In the genomic region with DNA sequence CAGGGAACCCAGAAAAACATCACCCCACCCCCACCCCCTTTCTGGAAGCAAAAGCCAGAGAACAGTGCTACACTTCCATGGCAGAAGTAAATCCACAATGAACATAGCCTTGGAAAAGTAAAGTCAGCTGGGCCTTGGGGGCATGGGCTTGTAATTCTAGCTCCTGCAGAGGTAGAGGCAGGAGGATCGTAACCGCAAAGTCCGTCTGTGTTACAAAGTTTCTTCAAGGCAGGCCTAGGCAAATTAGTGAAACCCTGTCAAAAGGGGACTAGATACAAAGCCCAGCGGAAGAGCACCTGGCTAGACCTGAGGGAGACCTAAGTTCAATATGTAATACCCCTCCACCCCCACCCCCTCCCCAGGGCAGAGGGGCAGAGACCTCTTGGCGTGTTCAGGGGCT, we compare ENCODE assay signal across 19 mouse cellular contexts.
DNase-seq lines count a peak whose midpoint lies in the region; ATAC-seq and TF ChIP-seq lines count a peak whose summit lies in the region.
"Had no signal": no experiment of that assay in that cellular context is flagged by ENCODE, and none has a peak within 500 bp of the region (broad histone marks: within the 10 kb centered on the region; RNA-seq: fewer than 3 reads in every experiment).

No protein-coding gene starts in this region.

- no peak overlapping the region for H3K4me2 ChIP-seq in forebrain, embryonic 13.5 days
- H3K4me2 ChIP-seq in forebrain, embryonic 16.5 days (ENCODE audit: low read length), result no peak overlapping the region
- H3K4me2 ChIP-seq in midbrain, embryonic 12.5 days (replicated peaks), result no peak overlapping the region
- H3K4me2 ChIP-seq in midbrain, embryonic 15.5 days, result no peak overlapping the region
- H3K4me2 ChIP-seq in embryonic facial prominence, embryonic 12.5 days (replicated peaks), result no peak overlapping the region
- no peak overlapping the region for H3K4me2 ChIP-seq in limb, embryonic 12.5 days
- no peak overlapping the region for H3K4me2 ChIP-seq in kidney, embryonic 14.5 days (replicated peaks; ENCODE audit: low read depth, low read length)
- H3K4me2 ChIP-seq: liver, embryonic 15.5 days; stomach, embryonic 15.5 days had no signal

- H3K27ac ChIP-seq in forebrain, embryonic 13.5 days, result peak overlapping the region; percentile 86
- H3K27ac ChIP-seq in forebrain, embryonic 16.5 days (ENCODE audit: low read length), result no peak overlapping the region
- peak overlapping the region; percentile 25; the same call in 1 of the 2 replicates for H3K27ac ChIP-seq in midbrain, embryonic 12.5 days (replicated peaks)
- no peak overlapping the region for H3K27ac ChIP-seq in midbrain, embryonic 15.5 days
- H3K27ac ChIP-seq in embryonic facial prominence, embryonic 12.5 days, result peak overlapping the region; percentile 73
- peak overlapping the region; percentile 13; the same call in 1 of the 2 replicates for H3K27ac ChIP-seq in limb, embryonic 12.5 days
- no peak overlapping the region for H3K27ac ChIP-seq in kidney, embryonic 14.5 days (ENCODE audit: low read depth, low read length)
- H3K27ac ChIP-seq: liver, embryonic 15.5 days; stomach, embryonic 15.5 days had no signal

- no peaks in the 10 kb centered on the region for H3K9me3 ChIP-seq in forebrain, embryonic 13.5 days (replicated peaks)
- no peaks in the 10 kb centered on the region for H3K9me3 ChIP-seq in forebrain, embryonic 16.5 days (ENCODE audit: control insufficient read depth, low read length)
- no peaks in the 10 kb centered on the region for H3K9me3 ChIP-seq in midbrain, embryonic 12.5 days
- no peaks in the 10 kb centered on the region for H3K9me3 ChIP-seq in midbrain, embryonic 15.5 days
- no peaks in the 10 kb centered on the region for H3K9me3 ChIP-seq in embryonic facial prominence, embryonic 12.5 days
- no peaks in the 10 kb centered on the region for H3K9me3 ChIP-seq in limb, embryonic 12.5 days
- H3K9me3 ChIP-seq in kidney, embryonic 14.5 days (ENCODE audit: control insufficient read depth, low read length), result no peaks in the 10 kb centered on the region
- H3K9me3 ChIP-seq: liver, embryonic 15.5 days; megakaryocyte, embryonic 14.5 days; stomach, embryonic 15.5 days had no signal

- H3K4me3 ChIP-seq in forebrain, embryonic 13.5 days, result no peak overlapping the region
- no peak overlapping the region for H3K4me3 ChIP-seq in forebrain, embryonic 16.5 days (replicated peaks; ENCODE audit: low read length)
- H3K4me3 ChIP-seq in midbrain, embryonic 12.5 days, result no peak overlapping the region
- no peak overlapping the region for H3K4me3 ChIP-seq in midbrain, embryonic 15.5 days
- no peak overlapping the region for H3K4me3 ChIP-seq in embryonic facial prominence, embryonic 12.5 days
- H3K4me3 ChIP-seq in limb, embryonic 12.5 days (replicated peaks), result no peak overlapping the region
- H3K4me3 ChIP-seq in kidney, embryonic 14.5 days (ENCODE audit: low read length), result no peak overlapping the region
- no peak overlapping the region for H3K4me3 ChIP-seq in lung, adult 2 months (replicated peaks; ENCODE audit: extremely low read depth, low read depth, low read length)
- H3K4me3 ChIP-seq: liver, embryonic 15.5 days; megakaryocyte, embryonic 14.5 days; stomach, embryonic 15.5 days had no signal

- H3K27me3 ChIP-seq in forebrain, embryonic 13.5 days, result no peaks in the 10 kb centered on the region
- H3K27me3 ChIP-seq in forebrain, embryonic 16.5 days (replicated peaks; ENCODE audit: control insufficient read depth, insufficient read depth, low read length), result no peaks in the 10 kb centered on the region
- H3K27me3 ChIP-seq in midbrain, embryonic 12.5 days, result no peaks in the 10 kb centered on the region
- no peaks in the 10 kb centered on the region for H3K27me3 ChIP-seq in midbrain, embryonic 15.5 days (replicated peaks)
- H3K27me3 ChIP-seq in embryonic facial prominence, embryonic 12.5 days, result no peaks in the 10 kb centered on the region
- H3K27me3 ChIP-seq in limb, embryonic 12.5 days, result no peaks in the 10 kb centered on the region
- no peaks in the 10 kb centered on the region for H3K27me3 ChIP-seq in kidney, embryonic 14.5 days (ENCODE audit: control insufficient read depth, insufficient read depth, low read length)
- H3K27me3 ChIP-seq: liver, embryonic 15.5 days; megakaryocyte, embryonic 14.5 days; Patski; stomach, embryonic 15.5 days had no signal

- H3K36me3 ChIP-seq in forebrain, embryonic 13.5 days (ENCODE audit: poor library complexity, severe bottlenecking), result no peaks in the 10 kb centered on the region
- no peaks in the 10 kb centered on the region for H3K36me3 ChIP-seq in forebrain, embryonic 16.5 days (ENCODE audit: control insufficient read depth, insufficient read depth)
- H3K36me3 ChIP-seq in midbrain, embryonic 12.5 days, result no peaks in the 10 kb centered on the region
- H3K36me3 ChIP-seq in midbrain, embryonic 15.5 days (replicated peaks), result no peaks in the 10 kb centered on the region
- 0 out of 2 replicates have a peak, but pooled peaks cover 3% of the 10 kb centered on the region for H3K36me3 ChIP-seq in embryonic facial prominence, embryonic 12.5 days
- H3K36me3 ChIP-seq in limb, embryonic 12.5 days, result no peaks in the 10 kb centered on the region
- H3K36me3 ChIP-seq in kidney, embryonic 14.5 days (ENCODE audit: control insufficient read depth, insufficient read depth, low read length), result no peaks in the 10 kb centered on the region
- H3K36me3 ChIP-seq: liver, embryonic 15.5 days; stomach, embryonic 15.5 days had no signal

- no peak for DNase-seq in lung, adult 2 months
- DNase-seq: adrenal gland, postnatal 14 days; embryo, embryonic 11 days; heart, postnatal 4 days; lung, postnatal 14 days; thymus, postnatal 14 days had no signal

- H3K9ac ChIP-seq in forebrain, embryonic 13.5 days, result no peak overlapping the region
- H3K9ac ChIP-seq in forebrain, embryonic 16.5 days (replicated peaks; ENCODE audit: low read depth, low read length), result no peak overlapping the region
- H3K9ac ChIP-seq in midbrain, embryonic 12.5 days (replicated peaks), result no peak overlapping the region
- no peak overlapping the region for H3K9ac ChIP-seq in midbrain, embryonic 15.5 days
- H3K9ac ChIP-seq in embryonic facial prominence, embryonic 12.5 days, result no peak overlapping the region
- H3K9ac ChIP-seq in limb, embryonic 12.5 days (replicated peaks), result no peak overlapping the region
- H3K9ac ChIP-seq in kidney, embryonic 14.5 days (ENCODE audit: low read depth, low read length), result no peak overlapping the region
- H3K9ac ChIP-seq: liver, embryonic 15.5 days; stomach, embryonic 15.5 days had no signal

- ATAC-seq in forebrain, embryonic 13.5 days, result no peak
- no peak for ATAC-seq in forebrain, embryonic 16.5 days
- ATAC-seq in midbrain, embryonic 12.5 days (ENCODE audit: low FRiP score, low read depth), result no peak
- no peak for ATAC-seq in midbrain, embryonic 15.5 days (replicated peaks)
- no peak for ATAC-seq in embryonic facial prominence, embryonic 12.5 days (ENCODE audit: insufficient number of reproducible peaks, insufficient read depth, low FRiP score, low TSS enrichment)
- ATAC-seq in limb, embryonic 12.5 days (ENCODE audit: insufficient number of reproducible peaks, insufficient read depth, low FRiP score, low TSS enrichment, low read depth), result no peak
- no peak for ATAC-seq in kidney, embryonic 14.5 days (ENCODE audit: low FRiP score, low TSS enrichment)
- ATAC-seq: activated CD4-positive, CD25-positive, alpha-beta regulatory T cell, adult 4 months; intestine, embryonic 16.5 days; Patski had no signal

- no peak for TF ChIP-seq CTCF in lung, adult 2 months (IDR thresholded peaks at IDR 0.05; ENCODE audit: insufficient read depth, low read length)

- 83% methylated on average over 5 of the region's 5 CpGs for WGBS in forebrain, embryonic 13.5 days
- WGBS in forebrain, embryonic 16.5 days, result 73% methylated on average over 5 of the region's 5 CpGs
- 65% methylated on average over 5 of the region's 5 CpGs for WGBS in midbrain, embryonic 12.5 days
- 73% methylated on average over 5 of the region's 5 CpGs for WGBS in midbrain, embryonic 15.5 days
- 30% methylated on average over 5 of the region's 5 CpGs for WGBS in embryonic facial prominence, embryonic 12.5 days
- 39% methylated on average over 5 of the region's 5 CpGs for WGBS in limb, embryonic 12.5 days
- 70% methylated on average over 5 of the region's 5 CpGs for WGBS in kidney, embryonic 14.5 days
- WGBS in lung, adult 2 months, result 90% methylated on average over 5 of the region's 5 CpGs

- TF ChIP-seq POLR2A in lung, adult 2 months (IDR thresholded peaks at IDR 0.05; ENCODE audit: borderline replicate concordance, extremely low read depth, low read depth, low read length), result no peak

- H3K4me1 ChIP-seq in forebrain, embryonic 13.5 days, result peaks cover 77% of the 10 kb centered on the region
- H3K4me1 ChIP-seq in forebrain, embryonic 16.5 days (replicated peaks; ENCODE audit: control insufficient read depth, insufficient read depth, low read length), result peaks cover 57% of the 10 kb centered on the region
- H3K4me1 ChIP-seq in midbrain, embryonic 12.5 days, result peaks cover 68% of the 10 kb centered on the region
- H3K4me1 ChIP-seq in midbrain, embryonic 15.5 days, result peaks cover 56% of the 10 kb centered on the region
- H3K4me1 ChIP-seq in embryonic facial prominence, embryonic 12.5 days, result peaks cover 58% of the 10 kb centered on the region
- H3K4me1 ChIP-seq in limb, embryonic 12.5 days (replicated peaks), result peaks cover 56% of the 10 kb centered on the region
- peaks cover 20% of the 10 kb centered on the region; the same call in 1 of the 2 replicates for H3K4me1 ChIP-seq in kidney, embryonic 14.5 days (ENCODE audit: control insufficient read depth, insufficient read depth, low read length)
- H3K4me1 ChIP-seq in lung, adult 2 months (ENCODE audit: control insufficient read depth, insufficient read depth, low read length), result peaks cover 7% of the 10 kb centered on the region

Comparison
In these comparisons a context has a peak if more than half of its experiments do, and no peak if none do; other contexts are left out.
1. H3K27ac ChIP-seq: peak in forebrain, embryonic 13.5 days (single experiment), midbrain, embryonic 12.5 days (single experiment), embryonic facial prominence, embryonic 12.5 days (single experiment) and limb, embryonic 12.5 days (single experiment); none in forebrain, embryonic 16.5 days (single experiment), midbrain, embryonic 15.5 days (single experiment) and kidney, embryonic 14.5 days (single experiment).